Mouse (Mus musculus): ENCODE data around the gene Ribc1. TPM values are rescaled to one million over a fixed set of nuclear protein-coding genes. Genes with fewer than 3 reads are reported as not detected.
A peak's percentile ranks its signal among the peaks of the same experiment; 100 is the strongest.

The Ribc1 gene
- polyA plus RNA-seq (2012; rRNA removed) (0.33 and 0.60 TPM in 2 replicates), polyA plus RNA-seq (2014; fragmentation: Nextera tagmentation; extraction: Ambion mirVana) (1.6 and 1.8 TPM in 2 replicates)

DNA sequence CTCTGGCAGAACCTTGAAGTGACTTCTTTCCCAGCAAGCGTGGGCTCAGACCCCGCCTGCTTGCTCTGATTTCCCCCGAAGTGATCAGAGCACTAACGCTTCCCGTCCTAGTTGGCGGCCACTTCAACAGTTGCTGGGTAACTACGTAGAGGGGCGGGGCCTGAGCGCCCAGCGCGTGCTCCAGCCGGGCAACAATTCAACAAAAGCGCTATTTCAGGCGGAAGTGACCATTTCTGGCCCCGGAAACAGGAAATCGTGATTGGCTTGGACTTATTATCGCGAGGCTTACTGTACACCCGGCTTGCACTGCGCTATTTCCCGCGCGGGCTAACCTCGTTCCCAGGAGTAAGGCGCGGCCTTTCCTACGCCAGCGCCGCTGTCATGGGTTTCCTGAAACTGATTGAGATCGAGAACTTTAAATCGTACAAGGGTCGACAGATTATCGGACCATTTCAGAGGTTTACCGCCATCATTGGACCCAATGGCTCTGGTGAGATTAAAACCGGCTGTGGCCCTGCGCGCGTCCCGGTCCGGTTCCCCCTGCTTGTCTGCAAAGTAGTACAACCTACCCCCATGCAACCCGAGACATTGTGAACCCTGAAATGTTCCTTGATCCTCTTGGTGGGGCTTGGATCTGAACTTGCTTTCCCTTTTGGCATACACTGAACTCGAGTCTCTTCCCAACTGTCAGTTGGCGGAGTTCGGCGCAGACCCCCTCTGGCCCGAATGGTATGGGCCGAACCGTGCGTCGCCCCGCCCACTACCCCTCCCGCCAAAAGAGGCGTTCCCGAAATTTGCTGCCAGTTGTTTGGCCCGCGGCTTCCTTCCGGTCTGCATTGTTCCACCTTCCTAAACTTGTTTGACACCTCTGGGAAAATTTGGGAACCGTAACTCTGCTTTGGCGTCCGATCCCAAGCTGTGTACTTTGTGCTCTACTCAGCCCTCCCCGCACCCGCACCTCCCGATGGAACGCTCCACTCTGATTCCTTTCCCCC, at the start of gene Ribc1, which contains the start of gene Smc1a:
Ribc1 (minus strand) TSS at position 145 of the 995 bp plus-strand sequence.
Smc1a (plus strand) TSS at position 278 of the 995 bp plus-strand sequence.
- TF ChIP-seq POLR2A (IDR thresholded peaks at IDR 0.05; ENCODE audit: borderline replicate concordance, extremely low read depth, insufficient read depth, insufficient read length), result 0 out of 2 replicates have a peak, but pooled peaks have one; percentile 6
- DNase-seq (ENCODE audit: low spot score), result peak; percentile 94
- WGBS, result 21% methylated on average over 63 of the region's 64 CpGs
- Histone ChIP-seq H3K4me2 (replicated peaks; ENCODE audit: low read depth, low read length, severe bottlenecking) (peak within 1 kb of the TSS; percentile 50), H3K27me3 (ENCODE audit: control insufficient read depth, insufficient read depth, low read length) (0 out of 2 replicates have a peak, but pooled peaks cover 8% of the 10 kb centered on the region), H3K9me3 (ENCODE audit: control insufficient read depth, low read length) (no peaks in the 10 kb centered on the region), H3K36me3 (ENCODE audit: control insufficient read depth, insufficient read depth, low read length) (no peaks in the 10 kb centered on the region), H3K4me3 (replicated peaks; ENCODE audit: low read length) (peak within 1 kb of the TSS; percentile 53), H3K27ac (replicated peaks; ENCODE audit: low read depth, low read length) (peak within 1 kb of the TSS; percentile 90), H3K4me1 (ENCODE audit: control insufficient read depth, insufficient read depth, low read length) (no peaks in the 10 kb centered on the region), H3K9ac (ENCODE audit: low read depth, low read length, severe bottlenecking) (peak within 1 kb of the TSS; percentile 68)
- ATAC-seq (ENCODE audit: low FRiP score, low read depth), result peak; percentile 97

GRCm38 (mm10) chrX:152065674-152066073, 49.6 kb upstream of the Ribc1 start:
- DNase-seq (ENCODE audit: low spot score), result no peak
- peaks cover 20% of the 10 kb centered on the region for H3K36me3 ChIP-seq (ENCODE audit: control insufficient read depth, insufficient read depth, low read length)
- ATAC-seq (ENCODE audit: low FRiP score, low read depth), result no peak
- WGBS, result 86% methylated on average over 2 of the region's 2 CpGs
- H3K27me3 ChIP-seq (ENCODE audit: control insufficient read depth, insufficient read depth, low read length), result peaks cover 6% of the 10 kb centered on the region; the same call in 1 of the 2 replicates
- no peaks in the 10 kb centered on the region for H3K9me3 ChIP-seq (ENCODE audit: control insufficient read depth, low read length)
- no peak overlapping the region for H3K4me2 ChIP-seq (replicated peaks; ENCODE audit: low read depth, low read length, severe bottlenecking)
- no peak overlapping the region for H3K27ac ChIP-seq (replicated peaks; ENCODE audit: low read depth, low read length)
- no peaks in the 10 kb centered on the region for H3K4me1 ChIP-seq (ENCODE audit: control insufficient read depth, insufficient read depth, low read length)
- no peak for TF ChIP-seq POLR2A (IDR thresholded peaks at IDR 0.05; ENCODE audit: borderline replicate concordance, extremely low read depth, insufficient read depth, insufficient read length)
- no peak overlapping the region for H3K9ac ChIP-seq (ENCODE audit: low read depth, low read length, severe bottlenecking)
- no peak overlapping the region for H3K4me3 ChIP-seq (replicated peaks; ENCODE audit: low read length)

- Histone ChIP-seq H3K4me2 (replicated peaks; ENCODE audit: low read depth, low read length, severe bottlenecking) (no peak overlapping the region), H3K27me3 (ENCODE audit: control insufficient read depth, insufficient read depth, low read length) (no peaks in the 10 kb centered on the region; the same call in 1 of the 2 replicates), H3K9me3 (ENCODE audit: control insufficient read depth, low read length) (no peaks in the 10 kb centered on the region), H3K27ac (replicated peaks; ENCODE audit: low read depth, low read length) (no peak overlapping the region), H3K36me3 (ENCODE audit: control insufficient read depth, insufficient read depth, low read length) (peaks cover 21% of the 10 kb centered on the region; the same call in 1 of the 2 replicates), H3K9ac (ENCODE audit: low read depth, low read length, severe bottlenecking) (no peak overlapping the region), H3K4me3 (replicated peaks; ENCODE audit: low read length) (no peak overlapping the region), H3K4me1 (ENCODE audit: control insufficient read depth, insufficient read depth, low read length) (no peaks in the 10 kb centered on the region)
- no peak for ATAC-seq (ENCODE audit: low FRiP score, low read depth)
- no peak for TF ChIP-seq POLR2A (IDR thresholded peaks at IDR 0.05; ENCODE audit: borderline replicate concordance, extremely low read depth, insufficient read depth, insufficient read length)
- 74% methylated on average over 1 of the region's 1 CpGs for WGBS
- no peak for DNase-seq (ENCODE audit: low spot score)
These were observed 38.0 kb upstream of the Ribc1 start for GRCm38 (mm10) chrX:152054094-152054493.

- Histone ChIP-seq H3K36me3 (ENCODE audit: control insufficient read depth, insufficient read depth, low read length) (peaks cover 16% of the 10 kb centered on the region; the same call in 1 of the 2 replicates), H3K9me3 (ENCODE audit: control insufficient read depth, low read length) (no peaks in the 10 kb centered on the region), H3K27ac (replicated peaks; ENCODE audit: low read depth, low read length) (no peak overlapping the region), H3K27me3 (ENCODE audit: control insufficient read depth, insufficient read depth, low read length) (no peaks in the 10 kb centered on the region; the same call in 1 of the 2 replicates), H3K4me1 (ENCODE audit: control insufficient read depth, insufficient read depth, low read length) (no peaks in the 10 kb centered on the region), H3K4me2 (replicated peaks; ENCODE audit: low read depth, low read length, severe bottlenecking) (no peak overlapping the region), H3K9ac (ENCODE audit: low read depth, low read length, severe bottlenecking) (no peak overlapping the region), H3K4me3 (replicated peaks; ENCODE audit: low read length) (no peak overlapping the region)
- 77% methylated on average over 3 of the region's 3 CpGs for WGBS
- DNase-seq (ENCODE audit: low spot score) (no peak), ATAC-seq (ENCODE audit: low FRiP score, low read depth) (no peak)
- no peak for TF ChIP-seq POLR2A (IDR thresholded peaks at IDR 0.05; ENCODE audit: borderline replicate concordance, extremely low read depth, insufficient read depth, insufficient read length)
These were observed 36.5 kb upstream of the Ribc1 start for GRCm38 (mm10) chrX:152052546-152052945.

DNA sequence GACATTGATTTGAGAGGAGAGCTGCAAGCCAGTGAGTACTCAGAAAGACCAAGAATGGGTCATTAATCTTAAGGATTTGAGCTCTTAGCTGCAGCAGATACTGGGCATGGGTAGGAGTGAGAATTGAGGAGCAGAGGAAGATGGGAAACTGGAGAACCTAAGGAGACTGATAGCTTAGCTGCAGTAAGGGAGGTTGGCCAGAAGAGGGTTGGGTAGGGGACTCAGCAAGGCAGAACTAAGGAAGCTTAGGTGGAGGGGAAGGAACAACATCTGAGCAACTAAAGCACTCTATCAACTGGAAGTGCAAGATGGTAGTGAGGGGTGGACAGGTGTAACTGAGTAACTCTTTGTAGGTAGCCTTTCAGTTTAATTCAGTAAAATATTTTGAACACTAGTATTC, 31.1 kb upstream of the Ribc1 start:
- DNase-seq (ENCODE audit: low spot score) (no peak), ATAC-seq (ENCODE audit: low FRiP score, low read depth) (no peak)
- no peak for TF ChIP-seq POLR2A (IDR thresholded peaks at IDR 0.05; ENCODE audit: borderline replicate concordance, extremely low read depth, insufficient read depth, insufficient read length)
- H3K27me3 ChIP-seq (ENCODE audit: control insufficient read depth, insufficient read depth, low read length), result no peaks in the 10 kb centered on the region
- H3K9ac ChIP-seq (ENCODE audit: low read depth, low read length, severe bottlenecking), result no peak overlapping the region
- no peak overlapping the region for H3K27ac ChIP-seq (replicated peaks; ENCODE audit: low read depth, low read length)
- no peak overlapping the region for H3K4me2 ChIP-seq (replicated peaks; ENCODE audit: low read depth, low read length, severe bottlenecking)
- H3K36me3 ChIP-seq (ENCODE audit: control insufficient read depth, insufficient read depth, low read length), result peaks cover 21% of the 10 kb centered on the region
- H3K4me3 ChIP-seq (replicated peaks; ENCODE audit: low read length), result no peak overlapping the region
- H3K4me1 ChIP-seq (ENCODE audit: control insufficient read depth, insufficient read depth, low read length), result no peaks in the 10 kb centered on the region
- H3K9me3 ChIP-seq (ENCODE audit: control insufficient read depth, low read length), result no peaks in the 10 kb centered on the region

Measured in limb, embryonic 14.5 days (tissue).